Mouse (Mus musculus): ENCODE data around the gene Atp6v1c2. TPM values are rescaled to one million over a fixed set of nuclear protein-coding genes. Genes with fewer than 3 reads are reported as not detected.

Atp6v1c2 gene
- polyA plus RNA-seq, 1 experiment from 2014 or later, result 19.2 TPM

DNA sequence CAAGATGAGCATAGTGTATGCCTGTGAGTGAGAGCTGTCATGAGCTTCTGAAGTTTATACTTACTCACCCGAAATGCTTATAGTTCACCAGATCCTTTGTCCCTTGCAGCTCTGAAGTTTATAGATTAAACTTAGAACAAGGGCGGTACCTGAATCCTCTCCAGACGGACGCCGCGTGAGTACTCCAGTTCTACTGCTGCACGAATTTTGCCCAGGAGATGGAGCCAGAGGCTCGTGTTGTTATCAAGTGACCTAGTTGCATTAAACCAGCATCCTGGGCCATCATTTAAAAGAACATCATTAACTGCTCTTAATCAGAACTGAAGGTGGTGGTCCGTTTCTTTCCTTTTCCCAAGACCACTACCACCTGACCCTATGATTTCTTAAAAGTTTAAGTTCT lies 29.8 kb upstream of the Atp6v1c2 start:
- H3K9me3 ChIP-seq (replicated peaks; ENCODE audit: low read length), result no peaks in the 10 kb centered on the region
- peaks cover 54% of the 10 kb centered on the region for H3K36me3 ChIP-seq (ENCODE audit: insufficient read depth, low read length)
- no peak overlapping the region for H3K4me2 ChIP-seq (ENCODE audit: low read length)
- no peak overlapping the region for H3K9ac ChIP-seq (ENCODE audit: low read depth, low read length)
- no peak for DNase-seq (ENCODE audit: low spot score)
- 91% methylated on average over 9 of the region's 9 CpGs for WGBS
- no peaks in the 10 kb centered on the region for H3K27me3 ChIP-seq (ENCODE audit: insufficient read depth, low read length)
- TF ChIP-seq CTCF (IDR thresholded peaks at IDR 0.05; ENCODE audit: low read depth), result peak; percentile 46
- no peak for ATAC-seq (replicated peaks; ENCODE audit: low FRiP score, low read depth)
- H3K4me3 ChIP-seq (replicated peaks; ENCODE audit: low read depth, low read length), result no peak overlapping the region
- H3K4me1 ChIP-seq (replicated peaks; ENCODE audit: insufficient read depth, low read length), result no peaks in the 10 kb centered on the region
- no peak overlapping the region for H3K27ac ChIP-seq

DNA sequence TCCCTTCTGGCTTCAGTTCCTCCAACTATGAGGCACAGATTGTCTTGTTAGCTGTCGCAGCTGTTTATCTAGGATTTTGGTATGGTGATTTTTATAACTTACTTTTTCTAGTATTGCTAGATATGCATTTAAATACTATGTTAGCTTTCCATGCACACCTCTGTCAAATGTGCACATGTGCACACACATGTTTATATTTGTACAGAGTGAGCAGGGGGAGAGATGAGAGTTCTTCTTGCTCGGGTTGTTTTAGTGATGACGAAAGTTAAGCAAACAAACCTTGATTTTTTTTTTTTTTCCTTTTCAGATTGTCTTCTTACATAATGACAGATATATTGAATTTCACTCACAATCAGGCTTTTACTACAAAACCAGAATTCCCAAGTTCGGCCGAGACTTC lies 28.6 kb upstream of the Atp6v1c2 start:
- Histone ChIP-seq H3K4me2 (ENCODE audit: low read length) (no peak overlapping the region), H3K4me3 (replicated peaks; ENCODE audit: low read depth, low read length) (no peak overlapping the region), H3K9ac (ENCODE audit: low read depth, low read length) (no peak overlapping the region), H3K27ac (no peak overlapping the region), H3K9me3 (replicated peaks; ENCODE audit: low read length) (no peaks in the 10 kb centered on the region), H3K36me3 (ENCODE audit: insufficient read depth, low read length) (peaks cover 44% of the 10 kb centered on the region), H3K27me3 (ENCODE audit: insufficient read depth, low read length) (no peaks in the 10 kb centered on the region), H3K4me1 (replicated peaks; ENCODE audit: insufficient read depth, low read length) (no peaks in the 10 kb centered on the region)
- no peak for TF ChIP-seq CTCF (IDR thresholded peaks at IDR 0.05; ENCODE audit: low read depth)
- no peak for ATAC-seq (replicated peaks; ENCODE audit: low FRiP score, low read depth)
- WGBS, result 88% methylated on average over 5 of the region's 5 CpGs
- DNase-seq (ENCODE audit: low spot score), result no peak

DNA sequence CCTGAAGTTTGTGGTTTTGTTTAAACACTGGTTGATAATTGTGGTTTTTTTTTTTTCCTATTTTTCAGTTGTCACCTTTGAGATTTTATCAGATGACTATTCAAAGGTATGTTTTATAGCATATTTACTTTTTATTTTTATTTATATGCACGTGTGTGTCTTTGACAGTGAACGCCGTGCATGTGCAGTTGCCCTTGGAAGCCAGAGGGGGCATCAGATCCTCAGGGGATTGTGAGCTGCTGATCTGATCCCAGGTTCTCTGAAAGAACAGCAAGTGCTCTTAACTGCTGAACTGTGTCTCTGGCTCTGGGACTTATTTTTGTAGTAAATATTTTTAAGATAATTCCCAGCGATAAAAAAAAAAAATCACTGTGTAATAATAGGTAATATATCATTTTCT lies 27.7 kb upstream of the Atp6v1c2 start:
- peak; percentile 42; the same call in 1 of the 2 replicates for TF ChIP-seq CTCF (IDR thresholded peaks at IDR 0.05; ENCODE audit: low read depth)
- H3K4me1 ChIP-seq (replicated peaks; ENCODE audit: insufficient read depth, low read length), result no peaks in the 10 kb centered on the region
- no peak overlapping the region for H3K27ac ChIP-seq
- no peak overlapping the region for H3K4me2 ChIP-seq (ENCODE audit: low read length)
- no peak overlapping the region for H3K4me3 ChIP-seq (replicated peaks; ENCODE audit: low read depth, low read length)
- no peaks in the 10 kb centered on the region for H3K27me3 ChIP-seq (ENCODE audit: insufficient read depth, low read length)
- H3K9ac ChIP-seq (ENCODE audit: low read depth, low read length), result no peak overlapping the region
- peaks cover 38% of the 10 kb centered on the region for H3K36me3 ChIP-seq (ENCODE audit: insufficient read depth, low read length)
- WGBS, result 84% methylated on average over 4 of the region's 4 CpGs
- no peak for ATAC-seq (replicated peaks; ENCODE audit: low FRiP score, low read depth)
- DNase-seq (ENCODE audit: low spot score), result peak; percentile 18
- H3K9me3 ChIP-seq (replicated peaks; ENCODE audit: low read length), result no peaks in the 10 kb centered on the region

DNA sequence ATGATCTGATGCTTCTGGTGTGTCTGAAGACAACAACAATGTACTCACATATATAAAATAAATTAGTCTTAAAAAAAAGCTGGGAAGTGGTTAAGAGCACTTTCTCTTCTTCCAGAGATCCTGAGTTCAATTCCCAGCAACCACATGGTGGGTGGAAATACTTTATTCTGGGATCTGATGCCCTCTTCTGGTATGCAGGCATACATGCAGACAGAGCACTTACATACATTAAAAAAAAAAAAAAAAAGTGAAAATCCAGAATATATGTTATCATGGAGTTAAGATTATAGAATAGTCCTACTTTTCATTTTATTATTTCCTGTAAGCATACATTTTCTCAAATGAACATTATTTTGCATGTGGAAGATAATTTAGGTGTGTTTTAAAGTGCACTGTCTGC lies 20.9 kb upstream of the Atp6v1c2 start:
- no peak overlapping the region for H3K4me2 ChIP-seq (ENCODE audit: low read length)
- no peaks in the 10 kb centered on the region for H3K27me3 ChIP-seq (ENCODE audit: insufficient read depth, low read length)
- H3K9me3 ChIP-seq (replicated peaks; ENCODE audit: low read length), result no peaks in the 10 kb centered on the region
- no peak overlapping the region for H3K9ac ChIP-seq (ENCODE audit: low read depth, low read length)
- peak; percentile 46 for TF ChIP-seq CTCF (IDR thresholded peaks at IDR 0.05; ENCODE audit: low read depth)
- H3K4me1 ChIP-seq (replicated peaks; ENCODE audit: insufficient read depth, low read length), result 0 out of 2 replicates have a peak, but pooled peaks cover 5% of the 10 kb centered on the region
- ATAC-seq (replicated peaks; ENCODE audit: low FRiP score, low read depth), result no peak
- no peak overlapping the region for H3K27ac ChIP-seq
- DNase-seq (ENCODE audit: low spot score), result no peak
- H3K36me3 ChIP-seq (ENCODE audit: insufficient read depth, low read length), result peaks cover 8% of the 10 kb centered on the region; the same call in 1 of the 2 replicates
- no peak overlapping the region for H3K4me3 ChIP-seq (replicated peaks; ENCODE audit: low read depth, low read length)

DNA sequence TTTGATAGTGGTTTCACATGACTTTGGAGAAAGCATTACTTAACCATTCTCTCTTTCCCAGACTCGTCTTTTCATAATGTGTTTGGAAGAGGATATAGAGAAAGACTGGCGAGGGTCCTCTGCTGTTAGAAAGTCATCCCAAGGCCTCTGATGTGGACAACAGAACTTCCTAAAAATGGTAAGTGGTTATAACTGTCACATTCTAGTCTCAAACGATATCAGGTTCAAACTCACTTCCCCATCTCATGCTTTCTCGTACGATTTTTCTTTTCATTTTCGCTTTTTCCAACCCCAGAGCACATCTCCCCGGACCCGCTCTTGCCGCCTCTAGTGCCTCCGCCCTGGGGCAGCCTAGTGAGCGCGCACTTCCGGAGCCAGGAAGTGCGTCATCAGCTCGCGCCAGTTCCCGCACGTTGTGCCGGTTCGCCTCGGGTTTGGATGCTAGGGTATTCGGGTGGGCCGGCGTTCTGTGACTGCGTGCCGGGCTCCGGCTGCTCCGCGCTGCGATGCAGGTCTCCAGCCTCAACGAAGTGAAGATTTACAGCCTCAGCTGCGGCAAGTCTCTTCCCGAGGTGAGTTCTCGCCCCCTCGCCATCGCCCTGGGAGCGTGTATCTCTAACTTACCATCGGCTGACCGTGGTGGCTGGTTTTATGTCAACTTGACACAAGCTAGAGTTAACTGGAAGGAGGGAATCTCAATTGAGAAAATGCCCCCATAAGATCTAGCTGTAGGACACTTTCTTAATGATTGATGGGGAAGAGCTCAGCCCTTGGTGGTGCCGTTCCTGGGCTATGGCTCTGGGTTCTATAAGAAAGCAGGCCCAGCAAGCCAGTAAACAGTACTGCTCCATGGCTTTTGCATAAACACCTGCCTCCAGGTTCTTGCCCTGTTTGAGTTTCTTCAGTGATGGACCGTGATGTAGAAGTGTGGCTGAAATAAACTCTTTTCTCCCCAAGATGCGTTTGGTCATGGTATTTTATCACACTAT lies 19.2 kb upstream of the Atp6v1c2 start, which contains the start of gene Nol10:
Gene Nol10, plus strand, starts transcription at position 411 of the 989 bp plus-strand sequence.
- 0 out of 2 replicates have a peak, but pooled peaks cover 5% of the 10 kb centered on the region for H3K4me1 ChIP-seq (replicated peaks; ENCODE audit: insufficient read depth, low read length)
- H3K27me3 ChIP-seq (ENCODE audit: insufficient read depth, low read length), result no peaks in the 10 kb centered on the region
- no peaks in the 10 kb centered on the region for H3K9me3 ChIP-seq (replicated peaks; ENCODE audit: low read length)
- TF ChIP-seq CTCF (IDR thresholded peaks at IDR 0.05; ENCODE audit: low read depth), result no peak
- peak within 1 kb of the TSS; percentile 71 for H3K9ac ChIP-seq (ENCODE audit: low read depth, low read length)
- H3K4me3 ChIP-seq (replicated peaks; ENCODE audit: low read depth, low read length), result peak within 1 kb of the TSS; percentile 86
- ATAC-seq (replicated peaks; ENCODE audit: low FRiP score, low read depth) (peak; percentile 97), DNase-seq (ENCODE audit: low spot score) (peak; percentile 91)
- H3K27ac ChIP-seq, result peak within 1 kb of the TSS; percentile 64
- H3K4me2 ChIP-seq (ENCODE audit: low read length), result peak within 1 kb of the TSS; percentile 90
- 1% methylated on average over 42 of the region's 42 CpGs for WGBS
- H3K36me3 ChIP-seq (ENCODE audit: insufficient read depth, low read length), result no peaks in the 10 kb centered on the region

DNA sequence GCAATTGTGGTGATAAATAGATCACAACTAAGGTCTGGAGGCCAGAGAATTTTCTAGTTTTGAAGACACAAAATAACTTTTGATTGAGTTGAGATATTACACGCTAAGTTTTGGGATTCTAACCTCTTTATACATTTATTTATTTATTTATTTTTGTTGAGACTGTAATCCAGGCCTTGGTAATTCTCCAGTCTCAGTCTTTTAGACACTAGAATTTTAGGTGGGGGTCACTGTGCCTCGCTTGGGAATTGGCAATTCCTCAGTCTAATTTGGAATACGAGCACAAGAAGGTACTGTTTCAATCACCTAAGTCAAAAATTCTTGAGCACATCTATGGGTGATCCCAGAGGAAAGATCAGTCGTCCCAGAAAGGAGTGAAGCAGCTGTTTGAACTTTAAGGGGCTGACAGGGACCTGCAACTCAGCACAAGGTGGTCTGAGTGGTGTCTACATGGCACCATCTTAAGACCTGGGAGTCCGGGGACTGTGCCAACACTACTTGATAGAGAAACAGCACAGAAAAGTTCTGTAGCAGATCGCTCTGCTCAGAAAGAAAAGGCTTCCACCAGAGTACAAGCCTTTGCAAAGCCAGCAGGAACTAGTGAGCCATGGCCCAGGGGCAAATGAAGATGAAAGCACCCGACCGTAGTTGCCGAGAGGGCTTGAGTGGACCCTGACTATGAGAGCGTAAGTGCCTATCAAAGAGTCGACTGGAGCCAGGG lies 18.3 kb upstream of the Atp6v1c2 start:
- 0 out of 2 replicates have a peak, but pooled peaks cover 5% of the 10 kb centered on the region for H3K4me1 ChIP-seq (replicated peaks; ENCODE audit: insufficient read depth, low read length)
- no peaks in the 10 kb centered on the region for H3K36me3 ChIP-seq (ENCODE audit: insufficient read depth, low read length)
- ATAC-seq (replicated peaks; ENCODE audit: low FRiP score, low read depth), result peak; percentile 62
- H3K4me3 ChIP-seq (replicated peaks; ENCODE audit: low read depth, low read length), result peak overlapping the region; percentile 86
- TF ChIP-seq CTCF (IDR thresholded peaks at IDR 0.05; ENCODE audit: low read depth), result no peak
- H3K9ac ChIP-seq (ENCODE audit: low read depth, low read length), result peak overlapping the region; percentile 71
- WGBS, result 34% methylated on average over 11 of the region's 11 CpGs
- H3K27ac ChIP-seq, result peak overlapping the region; percentile 64; the same call in 1 of the 2 replicates
- no peaks in the 10 kb centered on the region for H3K27me3 ChIP-seq (ENCODE audit: insufficient read depth, low read length)
- H3K9me3 ChIP-seq (replicated peaks; ENCODE audit: low read length), result no peaks in the 10 kb centered on the region
- no peak for DNase-seq (ENCODE audit: low spot score)
- H3K4me2 ChIP-seq (ENCODE audit: low read length), result peak overlapping the region; percentile 90
